Mouse (Mus musculus) right cerebral cortex, adult 18-20 months (tissue): ENCODE results near the gene Chst11.
A peak's percentile ranks its signal among the peaks of the same experiment; 100 is the strongest.
"Not testable (repeated sequence)": the region's sequence is repeated elsewhere in the genome, so short reads cannot be mapped to it uniquely, and the experiment has no call there.

ENCODE experiments used
- DNase-seq: peaks from one replicate; pipeline ENCODE4 v3.0.0; 2022; ENCODE audit warnings: mixed read lengths

Chst11 gene

DNA sequence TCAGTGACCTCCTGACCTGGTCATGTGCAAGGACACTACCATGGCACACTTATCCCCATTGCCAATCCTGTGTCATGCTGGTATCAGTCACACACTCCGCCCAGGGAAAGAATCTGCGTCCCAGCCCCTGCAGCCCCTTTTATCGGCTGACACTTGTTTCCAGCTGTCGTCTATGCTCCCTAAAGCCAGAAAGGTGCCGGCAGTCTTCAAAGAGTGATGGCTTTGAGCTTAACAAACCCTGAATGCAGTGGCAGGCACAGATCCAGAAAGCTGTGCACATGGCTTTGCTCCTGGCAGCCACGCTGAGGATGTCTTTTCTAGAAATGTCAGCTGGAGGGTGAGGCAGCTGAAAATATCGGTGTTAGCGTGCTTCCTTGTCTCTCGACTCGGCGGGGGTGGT is 131.6 kb downstream of the Chst11 start:
- DNase-seq: no peak

DNA sequence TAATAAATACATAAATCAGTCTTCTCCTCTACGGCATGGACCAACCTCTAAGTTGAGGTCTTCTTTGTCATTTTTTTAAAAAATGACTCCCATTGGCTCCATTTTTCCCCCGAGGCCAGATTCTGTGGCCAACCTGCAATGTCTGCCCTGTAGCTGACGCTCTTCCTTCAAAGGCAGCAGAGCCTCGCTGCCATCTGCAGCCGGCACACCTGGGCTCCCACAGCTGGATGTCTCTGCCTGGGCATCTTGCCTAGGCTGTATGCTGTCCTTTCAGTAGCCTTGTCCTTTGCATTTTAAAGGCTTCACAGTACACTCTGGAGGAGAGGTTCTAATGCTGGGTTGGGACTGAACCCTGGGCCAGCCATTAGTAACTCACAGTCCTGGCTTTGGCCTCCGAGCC is 132.6 kb downstream of the Chst11 start:
- DNase-seq: no peak

DNA sequence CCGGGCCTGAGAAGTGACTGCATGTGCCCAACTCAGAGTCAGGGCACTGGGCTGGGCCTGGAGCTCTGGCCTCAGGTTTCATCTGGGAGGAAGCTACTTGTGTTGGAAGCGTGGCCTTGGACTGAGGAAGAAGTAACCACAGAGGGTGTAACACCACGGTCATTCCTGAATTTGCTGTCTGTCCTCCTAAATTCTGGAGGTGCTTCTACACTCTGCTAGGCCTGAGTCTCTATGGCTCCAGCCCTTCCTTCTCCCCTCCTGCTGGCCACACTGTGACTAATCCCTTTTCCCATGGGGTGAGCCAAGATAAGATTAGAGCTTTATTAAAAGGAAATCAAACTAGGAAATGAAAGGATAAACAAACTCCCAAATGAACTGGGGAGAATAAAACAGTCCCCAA is 133.3 kb downstream of the Chst11 start:
- DNase-seq: no peak

DNA sequence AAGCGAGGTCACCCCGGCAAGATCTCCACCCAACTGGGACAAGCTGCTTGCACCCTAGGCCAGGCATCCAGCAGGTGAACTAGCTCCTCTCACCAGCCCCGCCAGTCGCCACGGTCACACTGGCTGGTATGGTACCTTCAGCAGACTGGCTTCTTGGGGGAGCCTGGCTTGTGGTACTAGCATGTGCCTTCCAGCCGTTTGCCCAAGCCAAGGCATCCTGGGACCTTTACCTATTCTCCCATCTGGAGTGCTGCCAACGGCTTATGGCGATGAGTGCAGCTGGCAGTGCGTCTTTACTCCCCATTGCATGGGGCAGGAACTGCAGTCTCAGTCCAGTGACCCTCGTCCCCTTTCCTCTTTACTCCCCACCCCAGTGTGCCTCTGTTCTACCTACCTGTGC is 133.7 kb downstream of the Chst11 start:
- no peak for DNase-seq

DNA sequence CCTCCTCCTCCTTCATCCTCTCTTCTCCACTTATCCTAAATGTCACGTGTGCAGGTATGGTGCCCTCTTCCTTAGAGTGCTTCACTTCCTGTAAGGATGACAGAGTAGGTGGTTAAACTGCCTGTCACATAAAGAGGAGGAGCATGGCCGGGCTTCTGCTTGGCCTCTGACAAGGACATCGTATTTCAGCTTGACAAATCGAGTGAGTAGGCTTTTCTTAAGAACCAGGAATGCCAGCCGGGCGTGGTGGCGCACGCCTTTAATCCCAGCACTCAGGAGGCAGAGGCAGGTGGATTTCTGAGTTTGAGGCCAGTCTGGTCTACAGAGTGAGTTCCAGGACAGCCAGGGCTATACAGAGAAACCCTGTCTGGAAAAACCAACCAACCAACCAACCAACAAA is 134.2 kb downstream of the Chst11 start:
- not testable (repeated sequence) for DNase-seq

DNA sequence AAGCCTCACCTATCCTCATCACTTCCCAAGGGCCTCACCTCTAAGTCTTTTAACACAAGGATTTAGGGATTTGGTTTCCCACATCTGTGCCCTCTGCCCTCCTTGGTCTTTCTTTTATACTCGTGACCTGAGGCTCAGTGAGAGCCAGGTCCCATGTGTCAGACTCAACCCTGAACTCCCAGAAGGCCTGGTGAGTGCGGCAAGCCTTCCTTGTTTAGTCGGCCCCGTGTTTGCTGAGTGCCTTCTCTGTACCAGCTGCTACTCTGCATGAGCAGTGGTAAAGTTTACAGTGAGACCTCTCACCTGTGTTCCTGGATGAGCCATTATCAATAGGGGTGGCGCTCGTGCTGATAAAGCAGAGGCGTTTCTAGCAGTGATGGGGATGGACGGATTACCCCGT is 134.6 kb downstream of the Chst11 start:
- DNase-seq: no peak

DNA sequence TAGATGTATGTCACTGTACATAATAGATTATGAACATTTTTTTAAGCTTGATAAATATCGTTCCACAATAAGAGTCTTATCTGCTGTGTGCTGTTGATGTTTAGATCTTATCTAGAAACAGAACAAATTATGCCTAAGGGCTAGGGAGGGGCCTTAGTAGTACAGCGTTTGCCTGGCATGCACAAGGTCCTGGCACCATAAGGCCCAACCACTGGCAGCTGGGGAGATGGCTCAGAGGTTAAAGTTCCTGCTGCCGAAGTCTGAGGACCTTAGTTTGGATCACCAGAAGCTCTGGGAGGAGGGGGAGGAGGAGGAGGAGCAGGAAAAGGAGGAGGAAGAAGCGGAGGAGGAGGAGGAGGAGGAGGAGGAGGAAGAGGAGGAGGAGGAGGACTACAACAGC is 135.6 kb downstream of the Chst11 start:
- DNase-seq: no peak

DNA sequence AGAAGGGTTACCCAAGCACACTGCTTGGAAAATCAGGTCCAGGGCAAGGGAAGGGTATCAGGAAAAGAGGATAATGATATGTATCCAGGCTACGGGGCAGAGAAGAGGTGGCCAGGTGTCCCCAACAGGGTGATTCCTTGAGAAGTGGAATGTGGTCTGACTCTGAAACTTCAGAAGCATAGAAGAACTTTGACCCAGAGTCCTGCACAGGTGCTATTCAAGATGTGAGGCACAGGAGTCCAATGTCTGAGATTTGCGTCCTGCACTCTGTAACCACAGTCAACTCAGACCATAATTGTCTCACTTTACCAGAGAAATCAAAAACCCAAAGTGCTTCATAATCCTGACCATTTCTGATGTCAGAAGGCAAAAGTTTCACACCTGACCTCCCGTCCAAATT is 139.3 kb downstream of the Chst11 start:
- no peak for DNase-seq

DNA sequence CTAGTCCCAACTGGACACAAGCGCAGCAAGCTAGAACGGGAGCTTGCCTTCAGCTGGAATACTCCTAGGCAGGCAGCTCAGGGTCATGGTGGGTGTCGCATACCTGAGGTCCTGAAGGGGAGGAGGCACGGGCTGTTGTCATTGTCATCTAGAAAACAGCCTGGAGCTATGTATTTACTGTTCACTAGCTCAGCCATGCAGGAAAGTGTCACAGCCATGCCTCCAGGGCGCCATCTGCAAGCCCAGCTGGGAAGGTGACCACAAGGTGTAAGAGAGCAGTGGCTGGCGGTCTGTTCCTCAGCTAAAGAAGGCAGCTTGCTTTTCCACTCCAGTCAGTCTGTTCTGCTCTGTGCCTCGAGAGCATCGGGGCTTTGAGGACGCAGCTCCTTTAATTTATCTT is 141.1 kb downstream of the Chst11 start:
- DNase-seq: no peak

DNA sequence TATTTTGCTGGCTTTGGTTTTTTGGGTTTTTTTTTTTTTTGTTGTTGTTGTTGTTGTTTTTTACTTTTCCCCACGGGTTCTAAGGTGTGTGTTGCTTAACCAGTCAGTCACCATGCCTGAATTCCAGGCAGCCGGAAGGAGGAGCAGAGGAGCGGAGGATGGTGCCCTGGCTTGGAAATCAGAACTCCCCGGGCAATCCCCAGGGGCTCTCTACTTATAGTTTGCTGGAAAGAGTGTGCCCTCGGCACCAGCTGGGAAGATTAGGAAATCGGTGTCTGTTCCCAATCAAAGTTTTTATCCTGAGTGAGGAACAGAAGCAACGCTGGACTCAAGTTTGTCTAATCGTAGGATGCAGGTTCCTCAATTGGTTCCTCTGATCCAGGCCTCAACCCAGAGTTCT is 143.1 kb downstream of the Chst11 start:
- DNase-seq: no peak

DNA sequence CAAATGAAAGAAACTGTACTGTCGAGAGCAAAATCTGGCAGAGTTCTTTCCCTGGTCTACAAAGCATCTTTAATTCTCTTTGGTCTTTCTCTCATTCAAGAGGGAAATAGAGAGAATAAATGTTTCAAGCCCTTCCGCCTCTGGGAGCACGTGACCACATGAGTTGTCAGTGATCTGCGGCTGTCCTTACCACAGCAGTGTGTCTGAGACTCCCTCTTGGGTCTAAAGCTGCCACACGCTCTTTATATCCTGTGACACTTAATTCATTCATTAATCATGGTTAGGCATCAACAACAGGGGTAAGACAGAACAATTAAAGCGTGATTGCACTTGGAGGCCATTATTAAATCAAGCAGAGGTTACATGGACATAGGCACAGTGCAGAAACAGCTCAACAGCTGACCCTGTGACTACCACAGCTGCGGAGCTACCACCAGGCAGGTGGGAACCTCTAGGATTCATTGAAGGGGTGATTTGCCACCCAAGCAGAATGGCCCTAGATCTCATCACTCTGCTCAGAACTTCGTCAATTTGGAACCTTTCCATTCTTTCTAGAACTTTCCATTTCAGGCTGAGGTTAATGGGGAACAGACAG is 144.4 kb downstream of the Chst11 start:
- no peak for DNase-seq

DNA sequence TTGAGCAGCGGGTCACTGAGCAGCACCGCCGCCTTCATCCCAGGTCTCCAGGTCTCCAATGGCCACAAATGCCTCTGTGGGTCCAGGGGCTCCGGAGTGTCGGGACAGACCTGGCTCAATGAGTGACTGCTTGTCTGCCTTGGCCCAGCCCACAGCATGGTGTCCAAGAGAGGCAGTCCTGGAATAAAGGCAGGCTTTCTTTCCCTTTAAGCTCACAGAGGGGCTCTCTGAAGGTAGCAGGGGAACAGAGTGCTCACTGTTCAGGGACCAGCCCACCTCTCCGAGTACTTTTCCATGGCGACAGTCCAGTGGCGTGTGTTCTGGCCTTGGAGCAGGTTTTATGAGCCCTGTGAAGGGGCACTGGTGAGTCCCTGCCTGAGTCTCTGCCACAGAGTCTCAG is 145.3 kb downstream of the Chst11 start:
- DNase-seq: no peak

DNA sequence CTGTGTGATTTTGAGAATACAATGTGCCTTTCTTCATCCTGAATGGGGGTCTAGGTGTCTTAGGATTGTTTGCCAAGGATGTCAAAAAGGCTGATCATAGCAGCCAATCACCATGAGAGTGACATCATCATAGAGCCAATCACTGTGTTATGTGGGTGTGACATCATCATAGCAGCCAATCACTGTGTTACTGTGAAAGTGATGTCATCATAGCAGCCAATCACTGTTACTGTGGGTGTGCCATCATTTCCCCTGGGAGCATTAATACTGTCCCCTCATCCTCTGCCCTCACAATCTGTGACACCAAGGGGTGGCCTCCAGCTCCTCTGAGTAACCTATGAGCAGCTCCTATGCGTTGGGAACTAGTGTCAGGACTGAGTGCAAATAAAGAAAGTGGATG is 146.6 kb downstream of the Chst11 start:
- DNase-seq: no peak

DNA sequence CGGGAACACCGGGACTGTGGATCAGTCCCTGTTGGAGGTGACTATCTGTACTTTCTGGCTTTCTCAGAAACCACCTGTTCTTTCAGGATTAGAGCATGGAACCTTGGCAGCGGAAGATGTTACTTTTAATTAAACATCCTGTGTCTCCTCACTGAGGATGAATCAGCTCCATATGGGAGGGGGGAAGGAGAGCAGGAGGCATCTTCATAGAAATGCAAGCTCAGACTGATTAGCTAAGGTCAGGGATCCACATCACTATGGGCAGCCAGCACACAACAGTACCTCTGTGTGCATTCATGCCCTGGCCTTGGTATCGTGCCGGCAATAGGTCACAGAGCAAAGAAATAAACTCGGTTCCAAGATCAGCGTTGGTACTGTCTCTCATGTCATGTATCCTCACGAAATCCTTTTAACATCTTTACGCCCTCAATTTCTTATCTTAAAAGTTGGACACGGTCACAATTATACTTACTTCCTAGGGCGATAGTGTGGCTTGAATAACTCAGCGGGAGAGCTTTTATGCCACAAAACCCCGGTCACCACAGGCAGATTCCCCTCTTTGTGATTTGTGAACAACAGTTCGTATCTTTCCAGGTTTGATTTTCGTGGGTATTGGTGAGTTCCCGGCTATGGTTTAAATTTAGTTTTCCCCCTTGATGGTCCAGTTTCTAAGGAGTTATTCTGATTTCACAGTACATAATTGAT is 148.7 kb downstream of the Chst11 start:
- no peak for DNase-seq

DNA sequence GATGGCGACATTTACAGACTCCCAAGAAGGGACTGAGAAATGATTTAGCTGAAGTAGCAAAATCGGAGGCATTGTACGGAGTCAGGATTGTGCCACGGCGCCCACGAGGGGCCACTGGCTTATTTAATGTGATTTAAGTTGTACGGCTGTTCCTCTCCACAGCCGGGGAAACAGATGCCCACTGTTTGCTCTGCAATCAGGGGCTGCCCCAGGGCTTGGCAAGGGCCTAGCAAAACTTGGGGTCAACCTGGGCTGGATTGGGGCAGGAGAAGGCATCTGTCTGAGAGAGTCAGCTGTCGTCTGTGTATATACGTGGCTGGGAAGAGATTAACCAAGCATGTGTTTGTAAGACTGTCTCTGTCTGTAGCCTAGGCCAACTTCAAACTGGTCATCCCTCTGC is 149.6 kb downstream of the Chst11 start:
- DNase-seq: no peak

DNA sequence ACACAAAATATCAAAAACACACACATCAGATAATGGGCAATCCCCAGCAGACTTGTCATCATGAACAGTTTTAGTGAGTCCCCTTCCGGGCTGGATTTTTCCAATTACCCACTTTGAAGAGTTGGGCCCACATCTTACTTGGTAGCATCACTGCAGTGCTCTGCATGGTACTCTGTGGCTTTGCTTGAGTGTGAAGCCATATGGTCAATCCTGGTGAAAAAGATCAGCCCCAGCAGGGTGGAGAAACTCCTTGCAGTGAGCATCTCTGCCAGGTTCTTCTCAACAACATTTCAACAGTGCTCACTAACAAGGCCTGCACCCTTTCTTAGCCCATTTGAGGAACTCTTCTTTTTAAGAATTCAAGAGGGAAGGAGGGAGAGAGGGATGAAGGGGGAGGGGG is 150.7 kb downstream of the Chst11 start:
- no peak for DNase-seq

DNA sequence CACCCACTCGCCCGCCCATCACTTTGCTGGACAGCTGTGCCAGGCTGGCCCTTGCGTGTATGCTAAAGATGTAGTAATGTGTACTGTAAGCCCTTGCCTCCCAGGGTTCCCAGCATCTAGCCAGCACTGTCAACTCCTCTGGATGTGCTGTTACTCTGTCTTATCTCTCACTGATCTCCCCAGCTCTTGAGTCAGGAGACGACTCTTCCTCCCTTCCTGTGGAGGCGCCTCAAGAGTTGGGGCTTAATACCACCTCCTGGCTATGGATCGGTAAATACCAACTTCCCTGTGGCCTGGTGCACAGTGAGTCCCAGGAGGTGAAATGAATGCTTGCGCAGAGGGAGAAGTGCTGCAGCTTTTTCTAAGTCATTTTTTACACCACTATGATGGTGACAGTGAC is 151.8 kb downstream of the Chst11 start:
- DNase-seq: no peak

DNA sequence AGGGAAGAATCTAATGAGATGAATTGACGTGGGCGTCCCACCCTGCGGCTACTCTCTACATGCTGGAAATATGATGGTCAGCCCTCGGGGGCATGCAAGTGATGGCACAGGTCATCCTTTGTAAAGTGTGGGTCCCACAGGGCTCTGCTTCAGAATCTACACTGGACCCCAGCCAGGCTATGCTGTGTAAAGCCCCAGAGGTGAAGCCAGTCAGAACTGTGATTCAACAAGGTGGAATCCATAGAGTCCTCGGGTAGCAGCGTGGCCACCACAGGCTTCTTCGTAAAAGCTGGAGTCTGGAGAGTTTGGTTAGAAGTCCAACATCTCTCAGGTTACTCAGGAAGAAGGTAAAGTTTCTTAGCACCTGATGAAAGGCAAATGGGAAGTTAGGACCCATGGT is 154.0 kb downstream of the Chst11 start:
- DNase-seq: no peak

DNA sequence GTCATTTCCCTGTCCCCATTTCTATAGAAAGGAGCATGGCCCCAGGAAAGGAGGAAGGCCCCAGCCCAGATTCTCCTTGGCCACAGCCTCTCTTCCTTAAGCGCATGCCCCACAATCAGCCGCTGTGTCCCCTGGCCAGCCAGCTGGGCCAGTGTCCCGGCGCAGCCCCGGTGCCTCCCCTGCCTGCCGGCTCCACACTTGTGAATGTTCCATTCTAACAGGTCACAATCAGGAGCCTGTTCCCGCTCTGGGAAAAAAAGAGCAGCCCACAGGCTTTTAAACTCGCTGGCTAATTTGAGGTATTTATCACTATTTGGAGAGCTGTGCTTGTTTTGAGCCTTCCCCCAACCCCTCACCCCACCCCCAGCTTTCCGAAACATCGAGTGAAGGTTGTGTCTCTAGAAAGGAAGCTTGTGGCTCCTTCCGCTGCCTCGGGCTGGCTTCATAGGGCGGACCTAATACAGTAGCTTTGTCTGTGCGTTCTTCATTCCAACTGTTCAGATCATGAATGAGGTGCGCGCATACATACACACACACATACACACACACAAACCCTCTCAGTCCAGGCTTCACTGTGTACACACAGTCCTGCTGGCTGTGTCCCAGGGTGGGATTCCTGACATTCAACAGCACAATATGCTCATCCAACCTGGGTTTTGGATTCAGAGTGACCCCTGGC is 155.1 kb downstream of the Chst11 start:
- peak; percentile 56 for DNase-seq

DNA sequence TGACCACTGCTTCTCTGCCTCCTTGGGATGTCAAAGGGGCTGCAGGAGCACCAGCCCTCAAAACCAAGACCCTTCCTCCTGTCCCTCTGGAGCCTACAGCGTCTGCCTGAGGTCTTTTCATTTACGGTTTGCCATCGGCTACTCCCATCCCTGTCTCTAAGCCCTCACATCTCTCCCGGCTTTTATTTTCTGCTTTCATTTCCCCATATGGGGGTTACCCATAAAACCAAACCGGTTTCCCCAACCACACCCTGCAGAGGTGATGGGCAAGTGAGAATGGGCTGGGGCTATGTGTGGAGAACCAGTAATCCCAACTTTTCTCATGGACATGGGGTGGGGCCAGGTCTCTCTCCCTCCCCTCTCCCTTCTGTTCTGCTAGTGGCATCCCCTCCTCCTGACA is 156.1 kb downstream of the Chst11 start:
- no peak for DNase-seq

DNA sequence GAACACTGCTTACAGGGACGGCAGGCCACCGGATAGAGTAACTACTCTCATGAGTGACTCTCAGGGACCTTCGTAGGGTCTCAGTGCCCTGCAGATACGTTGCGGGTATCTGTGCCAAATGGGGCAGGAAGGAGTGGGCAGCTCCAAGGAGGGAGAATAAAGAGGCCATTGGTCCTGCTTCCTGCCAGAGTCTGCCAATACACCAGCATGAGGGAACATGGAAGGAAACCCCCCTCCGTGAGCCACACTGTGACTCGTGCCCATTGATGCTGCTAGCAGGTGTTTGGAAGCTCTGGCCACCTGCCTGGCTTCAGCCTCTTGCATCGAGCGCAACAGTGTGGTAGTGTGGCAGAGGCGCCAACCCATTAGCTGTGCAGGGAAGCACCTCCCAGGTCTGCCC is 157.8 kb downstream of the Chst11 start:
- DNase-seq: no peak

DNA sequence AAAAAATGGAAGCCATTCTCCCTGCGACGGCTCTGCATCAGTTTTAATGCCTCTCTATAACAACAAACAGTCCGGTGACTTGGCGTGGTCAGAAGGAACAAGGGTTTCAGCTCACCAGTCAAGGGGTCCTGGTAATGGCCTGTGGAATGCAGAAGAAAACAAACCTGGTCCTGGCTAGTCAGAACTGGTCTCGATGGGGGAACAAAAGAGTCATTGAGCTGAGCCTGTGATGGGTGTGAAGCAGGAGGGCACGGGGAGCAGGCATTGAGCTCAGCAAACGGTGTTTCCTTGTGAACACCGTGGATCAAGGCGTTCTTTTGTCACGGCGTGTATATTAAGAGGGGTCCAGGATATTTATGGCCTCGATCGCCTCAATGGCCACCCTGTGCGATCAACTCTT is 160.5 kb downstream of the Chst11 start:
- DNase-seq: no peak

DNA sequence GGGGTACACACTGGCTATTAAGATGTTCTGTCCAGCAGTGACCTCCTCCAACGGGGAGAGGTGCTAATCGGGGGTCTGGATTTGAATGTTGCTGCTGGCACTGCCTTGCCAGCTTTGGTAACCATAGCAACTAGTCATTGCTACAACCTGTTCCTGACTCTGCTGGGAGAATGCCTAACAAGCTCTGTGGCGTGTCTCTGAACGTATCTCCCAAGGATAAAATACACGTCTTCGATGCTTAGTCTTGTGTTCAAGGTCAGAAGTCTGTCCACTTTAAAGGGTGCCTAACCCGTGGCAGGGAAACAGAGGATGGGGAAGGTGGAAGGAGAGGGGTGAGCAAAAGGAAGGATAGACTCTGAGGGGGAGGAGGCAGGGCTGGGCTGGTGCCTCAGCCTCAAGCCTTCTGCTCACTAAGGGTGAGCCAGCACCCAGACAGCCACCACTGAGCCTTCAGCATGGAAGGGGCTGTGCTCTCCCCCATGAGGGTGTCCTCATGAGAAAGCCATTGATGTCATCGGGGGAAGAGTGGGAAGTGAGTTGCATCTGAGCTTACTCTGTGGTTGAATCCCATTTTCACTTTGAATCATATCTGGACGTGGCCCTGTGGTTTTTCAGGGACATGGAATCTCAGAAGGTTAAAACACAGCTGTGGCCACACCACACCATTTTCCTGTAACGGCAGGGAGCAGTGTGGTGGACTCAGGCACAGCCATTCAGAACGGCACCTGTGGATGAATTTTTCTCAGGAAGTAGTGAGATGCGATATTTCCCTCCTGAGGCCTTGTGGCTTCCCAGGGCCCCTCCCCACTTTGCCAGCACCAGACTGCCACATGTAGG is 164.3 kb downstream of the Chst11 start:
- no peak for DNase-seq

DNA sequence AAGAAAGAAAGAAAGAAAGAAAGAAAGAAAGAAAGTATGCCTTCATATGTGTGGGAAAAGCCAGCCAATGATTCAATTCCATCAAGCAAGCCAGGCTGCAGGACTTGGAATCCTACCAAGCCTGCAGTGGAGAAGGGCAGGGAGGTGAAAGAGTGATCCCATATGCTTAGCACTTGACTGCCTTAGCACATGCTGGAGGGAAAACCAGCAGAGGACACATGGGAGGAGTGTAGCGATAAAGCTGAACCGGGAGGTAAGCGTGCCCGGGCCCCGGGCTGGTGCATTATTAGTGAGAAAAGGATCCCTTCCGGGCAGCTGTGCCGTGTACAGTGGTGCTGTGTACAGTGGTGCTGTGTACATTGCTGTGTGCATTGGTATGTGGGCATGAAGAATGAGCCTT is 165.3 kb downstream of the Chst11 start:
- no peak for DNase-seq
